Mouse (Mus musculus): ENCODE results near the gene Agfg1. TPM values are rescaled to one million over a fixed set of nuclear protein-coding genes. Genes with fewer than 3 reads are reported as not detected.

The Agfg1 gene
- 10 to 100 TPM; 81.8 to 88.6 TPM for total RNA-seq (2021)

DNA sequence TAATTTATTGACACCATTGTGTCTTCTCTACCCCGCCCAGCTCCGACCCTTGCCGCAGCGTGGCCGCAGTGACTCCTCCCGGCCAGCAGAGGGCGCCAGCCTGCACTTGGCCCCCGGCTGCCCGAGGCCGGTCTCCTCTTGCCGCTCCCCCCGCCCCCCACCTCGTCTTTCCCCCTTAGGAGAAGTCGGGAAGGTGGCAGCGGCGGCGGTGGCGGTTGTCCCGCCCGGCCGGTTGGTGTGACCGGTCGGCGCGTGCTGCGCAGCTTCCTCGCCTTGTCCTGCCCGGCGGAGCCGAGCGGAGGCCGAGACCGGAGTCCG, at the start of gene Agfg1:
TSS of gene Agfg1 (plus strand) at position 188 of the 318 bp plus-strand sequence.
- peak; percentile 90 to 93 for DNase-seq (ENCODE audit: low spot score in 2 of 2)
- intact Hi-C loops (cut with DNase I), result loop anchor here (2.0 to 5.0 kb wide), 3 partner anchors 34 to 148 kb away; no protein-coding TSS in a partner anchor

- no peak for DNase-seq (ENCODE audit: low spot score in 2 of 2)
- intact Hi-C loops (cut with DNase I), result loop anchor here (5.0 kb wide), 1 partner anchor 286 kb away; no protein-coding TSS in a partner anchor
These were observed 48.2 kb upstream of the Agfg1 start for GRCm38 (mm10) chr1:82791105-82791504.

- intact Hi-C loops (cut with DNase I), result loop anchor here (5.0 kb wide), 1 partner anchor 285 kb away; no protein-coding TSS in a partner anchor
- DNase-seq (ENCODE audit: low spot score in 2 of 2), result no peak
These were observed 47.0 kb upstream of the Agfg1 start for GRCm38 (mm10) chr1:82792238-82792637.

GRCm38 (mm10) chr1:82793110-82793509, 46.2 kb upstream of the Agfg1 start:
- no peak for DNase-seq (ENCODE audit: low spot score in 2 of 2)
- intact Hi-C loops (cut with DNase I), result loop anchor here (5.0 kb wide), 1 partner anchor 284 kb away; no protein-coding TSS in a partner anchor

DNA sequence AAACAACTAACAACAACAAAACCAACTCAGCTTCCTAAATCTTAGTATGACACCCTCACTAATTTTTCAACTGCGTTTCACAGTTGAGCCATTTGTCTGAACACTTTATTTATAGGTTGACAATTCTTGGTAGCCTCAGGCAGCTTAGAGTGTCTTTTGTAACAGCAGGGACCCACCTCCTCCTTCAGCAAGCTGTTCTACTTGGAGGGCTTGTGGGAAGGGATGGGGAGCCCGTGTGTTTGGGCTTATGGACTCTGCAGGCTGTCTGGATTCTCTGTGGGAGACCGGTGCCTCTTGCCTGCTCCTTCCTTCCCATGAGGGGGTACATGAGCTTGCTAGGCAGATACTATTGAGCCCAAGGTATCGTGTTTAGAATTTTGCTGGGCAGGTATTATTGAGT, 45.3 kb upstream of the Agfg1 start:
- DNase-seq (ENCODE audit: low spot score in 2 of 2), result peak; percentile 43 to 85
- intact Hi-C loops (cut with DNase I), result loop anchor here (5.0 kb wide), 1 partner anchor 283 kb away; no protein-coding TSS in a partner anchor

DNA sequence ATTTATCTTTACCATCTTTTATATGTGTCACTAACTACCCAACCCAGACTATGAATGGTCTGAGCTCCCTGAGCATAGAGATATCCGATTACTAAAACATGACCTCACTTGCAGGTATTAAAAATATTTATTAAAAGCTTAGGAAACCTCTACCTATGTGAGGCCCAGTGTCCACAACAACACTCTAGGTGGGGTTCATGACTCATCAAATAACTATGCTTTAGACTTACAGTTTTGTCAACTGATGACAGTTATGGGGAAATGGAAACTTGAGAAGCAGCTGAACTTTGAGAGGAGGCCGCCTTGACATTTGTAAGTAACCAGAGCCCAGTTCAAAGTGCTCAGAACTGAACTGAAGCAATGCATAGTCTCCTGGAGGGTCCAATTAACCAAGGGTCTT, 44.1 kb upstream of the Agfg1 start:
- intact Hi-C loops (cut with DNase I), result no loop called here
- no peak for DNase-seq (ENCODE audit: low spot score in 2 of 2)

DNA sequence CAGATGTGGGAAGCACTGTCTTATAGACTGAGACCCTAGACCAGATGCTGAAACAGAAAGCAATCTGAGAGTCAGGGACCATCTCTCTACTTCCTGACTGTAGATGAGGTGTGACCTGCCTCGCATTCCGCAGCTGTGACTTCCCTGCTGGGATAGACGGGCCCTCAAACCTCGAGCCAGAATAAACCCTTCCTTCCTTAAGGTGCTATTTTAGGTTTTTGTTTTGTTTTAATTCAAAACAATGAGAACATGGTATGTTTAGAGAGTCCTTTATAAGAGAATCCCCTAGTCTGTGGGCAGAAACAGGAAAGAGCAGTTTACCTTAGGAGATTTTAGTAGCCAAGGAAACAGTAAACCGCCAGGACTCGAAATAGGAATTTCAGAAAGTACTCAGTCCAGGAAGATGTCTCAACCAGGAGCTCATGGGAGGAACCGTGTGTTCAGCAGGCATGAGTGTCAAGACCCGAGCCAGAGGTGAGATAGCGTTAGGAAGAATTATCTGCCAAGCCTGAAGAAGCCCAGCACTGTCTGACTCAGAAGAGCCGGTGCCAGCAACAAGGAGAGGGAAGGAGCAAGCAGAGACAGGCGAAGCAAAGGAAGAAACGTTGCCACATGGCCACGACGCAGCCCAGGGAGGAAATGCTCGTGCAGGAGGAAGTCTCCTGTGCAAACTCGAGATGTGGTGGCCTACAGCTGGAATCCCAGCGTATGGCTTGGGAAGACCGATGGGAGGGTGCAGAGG, 43.4 kb upstream of the Agfg1 start:
- peak in 1 of 2 experiments; percentile 23 for DNase-seq (ENCODE audit: low spot score in 2 of 2)
- intact Hi-C loops (cut with DNase I), result no loop called here

- intact Hi-C loops (cut with DNase I), result no loop called here
- no peak for DNase-seq (ENCODE audit: low spot score in 2 of 2)
These were observed 42.2 kb upstream of the Agfg1 start for GRCm38 (mm10) chr1:82797088-82797487.

- no peak for DNase-seq (ENCODE audit: low spot score in 2 of 2)
- intact Hi-C loops (cut with DNase I), result no loop called here
These were observed 41.0 kb upstream of the Agfg1 start for GRCm38 (mm10) chr1:82798304-82798703.

- no peak for DNase-seq (ENCODE audit: low spot score in 2 of 2)
- intact Hi-C loops (cut with DNase I), result no loop called here
These were observed 40.4 kb upstream of the Agfg1 start for GRCm38 (mm10) chr1:82798922-82799321.

DNA sequence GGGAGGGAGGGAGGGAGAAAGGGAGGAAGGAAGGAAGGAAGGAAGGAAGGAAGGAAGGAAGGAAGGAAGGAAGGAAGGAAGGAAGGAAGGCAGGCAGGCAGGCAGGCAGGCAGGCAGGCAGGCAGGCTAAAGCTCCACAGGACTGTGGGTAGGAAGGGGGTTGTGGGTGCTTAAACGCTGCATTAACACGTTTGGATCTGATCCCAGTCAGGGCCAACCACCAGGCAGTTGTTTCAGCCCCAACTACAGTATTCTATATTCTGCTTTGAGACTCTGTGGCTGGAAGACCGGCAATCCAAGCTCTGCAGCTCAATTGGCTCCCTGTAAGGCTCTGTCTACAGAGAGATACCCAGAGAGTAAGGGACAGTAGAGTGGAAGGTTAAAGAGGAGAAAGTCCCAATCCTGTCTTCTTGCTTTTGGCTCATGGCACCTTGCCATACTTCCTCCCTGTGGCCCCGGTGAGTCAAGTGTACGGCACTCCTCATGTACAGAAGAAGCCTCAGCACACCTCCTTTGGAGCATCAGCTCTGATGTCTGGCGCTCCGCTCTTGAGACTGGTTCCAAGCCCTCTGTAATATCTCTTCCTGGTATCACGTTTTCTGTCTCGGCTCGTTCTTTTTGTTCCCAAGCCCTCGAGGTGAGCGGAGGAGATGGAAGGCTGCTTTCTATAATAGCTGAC, 38.0 kb upstream of the Agfg1 start:
- intact Hi-C loops (cut with DNase I), result no loop called here

GRCm38 (mm10) chr1:82803608-82804007, 35.7 kb upstream of the Agfg1 start:
- intact Hi-C loops (cut with DNase I), result loop anchor here (2.0 kb wide), 1 partner anchor 35 kb away; the partner anchor contains the start of gene Agfg1
- no peak for DNase-seq (ENCODE audit: low spot score in 2 of 2)

More for the DNA sequence above, 38.0 kb upstream of the Agfg1 start:
- DNase-seq (ENCODE audit: low spot score in 2 of 2), result peak in 1 of 2 experiments; percentile 38

- intact Hi-C loops (cut with DNase I), result loop anchor here (2.0 kb wide), 1 partner anchor 35 kb away; the partner anchor contains the start of gene Agfg1
These were observed 35.2 kb upstream of the Agfg1 start for GRCm38 (mm10) chr1:82804059-82804458.

GRCm38 (mm10) chr1:82806391-82806790, 32.9 kb upstream of the Agfg1 start:
- no peak for DNase-seq (ENCODE audit: low spot score in 2 of 2)
- intact Hi-C loops (cut with DNase I), result no loop called here

More at GRCm38 (mm10) chr1:82804059-82804458, 35.2 kb upstream of the Agfg1 start:
- DNase-seq (ENCODE audit: low spot score in 2 of 2), result peak in 1 of 2 experiments; percentile 74

DNA sequence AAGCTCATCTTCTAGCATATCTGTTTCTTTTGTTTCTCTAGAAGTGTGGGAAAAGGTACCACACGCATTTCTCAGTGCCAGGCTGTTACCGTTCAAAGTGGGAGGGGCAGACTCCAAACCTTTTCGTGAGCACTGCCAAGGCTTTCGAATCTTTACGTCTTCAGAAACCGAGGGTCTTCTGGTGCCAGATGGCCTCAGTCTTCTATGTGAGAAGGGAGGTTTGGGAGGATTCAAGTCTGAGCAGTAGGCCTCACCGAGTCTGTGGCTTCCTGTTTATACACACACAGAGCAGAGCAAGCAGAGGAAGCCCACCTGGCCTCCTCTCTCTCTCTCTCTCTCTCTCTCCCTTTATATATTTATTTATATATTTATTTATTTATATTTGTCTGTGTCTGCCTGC, 32.1 kb upstream of the Agfg1 start:
- no peak for DNase-seq (ENCODE audit: low spot score in 2 of 2)
- intact Hi-C loops (cut with DNase I), result no loop called here

GRCm38 (mm10) chr1:82808564-82808963, 30.7 kb upstream of the Agfg1 start:
- intact Hi-C loops (cut with DNase I), result no loop called here
- no peak for DNase-seq (ENCODE audit: low spot score in 2 of 2)

DNA sequence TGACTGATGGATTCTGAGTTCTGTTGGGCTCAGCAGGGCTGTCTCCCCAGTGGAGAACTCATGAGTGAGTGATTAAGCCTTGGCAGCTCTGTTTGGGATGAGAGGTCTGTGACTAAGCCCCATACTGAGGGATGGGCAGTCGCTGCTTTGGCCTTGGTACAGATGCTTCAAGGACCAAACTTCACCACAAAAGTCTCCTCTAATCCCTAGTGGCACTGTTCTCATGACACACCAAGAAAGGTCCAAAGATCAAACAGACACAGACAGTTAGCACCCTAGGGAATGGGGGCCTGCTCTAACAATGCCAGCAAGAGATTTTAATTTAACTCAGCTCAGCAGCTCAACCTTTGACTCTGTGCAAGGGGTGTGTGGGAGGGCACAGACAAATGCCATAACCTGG, 27.5 kb upstream of the Agfg1 start:
- intact Hi-C loops (cut with DNase I), result no loop called here
- DNase-seq (ENCODE audit: low spot score in 2 of 2), result no peak

DNA sequence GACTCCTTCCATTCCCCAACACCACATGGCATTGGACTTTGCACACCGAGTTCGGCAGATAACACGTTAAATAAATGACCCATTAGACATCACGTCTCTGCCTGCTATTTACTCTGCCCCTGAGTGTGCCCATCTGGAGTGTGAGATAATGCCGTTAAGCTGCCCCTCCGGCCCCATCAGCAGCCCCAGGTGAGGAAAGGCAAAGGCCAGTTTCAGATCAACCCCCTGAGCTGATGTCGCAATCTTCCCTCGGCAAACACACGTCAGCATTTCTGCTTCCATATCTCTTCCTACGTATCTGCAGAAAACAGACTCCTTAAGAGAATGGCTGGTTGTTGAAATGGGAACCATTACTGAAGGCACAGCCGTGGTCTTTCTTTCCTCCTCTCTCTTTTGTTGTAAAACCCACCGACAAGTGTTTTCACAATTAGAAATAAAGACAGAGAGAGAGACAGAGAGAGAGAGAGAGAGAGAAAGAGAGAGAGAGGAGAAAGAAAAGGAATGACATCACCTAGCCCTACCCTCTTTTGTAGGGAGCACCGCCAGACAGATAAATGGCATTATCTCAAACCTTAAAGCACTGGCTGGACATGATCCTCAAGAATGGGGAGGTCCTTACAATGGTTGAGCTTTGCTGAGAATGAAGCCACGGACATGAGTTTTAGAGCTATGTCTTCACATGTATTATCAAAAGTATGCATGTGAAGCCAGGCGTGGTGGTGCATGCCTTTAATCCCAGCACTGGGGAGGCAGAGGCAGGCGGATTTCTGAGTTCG, 23.2 kb upstream of the Agfg1 start:
- intact Hi-C loops (cut with DNase I), result no loop called here
- no peak for DNase-seq (ENCODE audit: low spot score in 2 of 2)

DNA sequence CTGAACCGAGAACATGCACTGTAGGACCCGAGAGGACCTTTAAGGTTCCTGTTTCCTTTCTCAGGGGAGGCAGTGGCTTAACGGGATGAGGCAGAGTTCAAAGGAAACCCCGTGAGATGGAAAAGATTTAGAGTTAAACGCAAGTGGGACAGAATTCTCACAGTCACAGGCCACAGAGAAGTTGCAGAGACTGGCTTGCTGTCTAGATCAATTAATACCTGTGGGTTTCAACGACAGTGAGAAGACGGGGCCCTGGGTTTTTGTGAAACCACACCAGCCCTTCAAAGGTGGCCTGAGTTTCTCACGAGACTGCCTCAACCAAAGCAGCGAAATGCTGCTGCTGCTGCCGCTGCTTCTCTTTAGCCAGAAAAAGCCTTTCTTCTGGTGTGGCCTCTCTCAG, 19.9 kb upstream of the Agfg1 start:
- DNase-seq (ENCODE audit: low spot score in 2 of 2), result no peak
- intact Hi-C loops (cut with DNase I), result no loop called here

- intact Hi-C loops (cut with DNase I), result no loop called here
- no peak for DNase-seq (ENCODE audit: low spot score in 2 of 2)
These were observed 19.1 kb upstream of the Agfg1 start for GRCm38 (mm10) chr1:82820179-82820578.
